Mouse (Mus musculus): ENCODE measurements around the gene Rab43.

Gene Rab43

GRCm38 (mm10) chr6:87809651-87810161, 2.3 kb downstream of the Rab43 start:
- DNase-seq (ENCODE audit: low read depth in 2 of 2, low spot score in 2 of 2): no peak

GRCm38 (mm10) chr6:87809144-87809543, 2.8 kb downstream of the Rab43 start:
- DNase-seq (ENCODE audit: low read depth in 2 of 2, low spot score in 2 of 2): no peak

GRCm38 (mm10) chr6:87808521-87808920, 3.4 kb downstream of the Rab43 start:
- DNase-seq (ENCODE audit: low read depth in 2 of 2, low spot score in 2 of 2): no peak

GRCm38 (mm10) chr6:87807735-87808440, 4.1 kb downstream of the Rab43 start:
- no peak for DNase-seq (ENCODE audit: low read depth in 2 of 2, low spot score in 2 of 2)

- no peak for DNase-seq (ENCODE audit: low read depth in 2 of 2, low spot score in 2 of 2)
These were observed 5.1 kb downstream of the Rab43 start for GRCm38 (mm10) chr6:87806857-87807256.

- DNase-seq (ENCODE audit: low read depth in 2 of 2, low spot score in 2 of 2): no peak
These were observed 5.9 kb downstream of the Rab43 start for GRCm38 (mm10) chr6:87806028-87806427.

GRCm38 (mm10) chr6:87805448-87805847, 6.5 kb downstream of the Rab43 start:
- no peak for DNase-seq (ENCODE audit: low read depth in 2 of 2, low spot score in 2 of 2)

GRCm38 (mm10) chr6:87804886-87805285, 7.1 kb downstream of the Rab43 start:
- DNase-seq (ENCODE audit: low read depth in 2 of 2, low spot score in 2 of 2): no peak

- DNase-seq (ENCODE audit: low read depth in 2 of 2, low spot score in 2 of 2): no peak
These were observed 7.9 kb downstream of the Rab43 start for GRCm38 (mm10) chr6:87804036-87804435.

GRCm38 (mm10) chr6:87802462-87802861, 9.5 kb downstream of the Rab43 start:
- DNase-seq (ENCODE audit: low read depth in 2 of 2, low spot score in 2 of 2): no peak

GRCm38 (mm10) chr6:87799576-87799975, 12.4 kb downstream of the Rab43 start:
- no peak for DNase-seq (ENCODE audit: low read depth in 2 of 2, low spot score in 2 of 2)

- no peak for DNase-seq (ENCODE audit: low read depth in 2 of 2, low spot score in 2 of 2)
These were observed 14.6 kb downstream of the Rab43 start for GRCm38 (mm10) chr6:87797321-87797720.

- no peak for DNase-seq (ENCODE audit: low read depth in 2 of 2, low spot score in 2 of 2)
These were observed 15.6 kb downstream of the Rab43 start for GRCm38 (mm10) chr6:87796251-87796880.

GRCm38 (mm10) chr6:87795385-87796150, 16.4 kb downstream of the Rab43 start:
- no peak for DNase-seq (ENCODE audit: low read depth in 2 of 2, low spot score in 2 of 2)

- DNase-seq (ENCODE audit: low read depth in 2 of 2, low spot score in 2 of 2): no peak
These were observed 18.0 kb downstream of the Rab43 start for GRCm38 (mm10) chr6:87793821-87794510.

GRCm38 (mm10) chr6:87791826-87792225, 20.1 kb downstream of the Rab43 start:
- DNase-seq (ENCODE audit: low read depth in 2 of 2, low spot score in 2 of 2): no peak

GRCm38 (mm10) chr6:87790779-87791480, 21.0 kb downstream of the Rab43 start:
- DNase-seq (ENCODE audit: low read depth in 2 of 2, low spot score in 2 of 2): no peak

GRCm38 (mm10) chr6:87789791-87790190, 22.2 kb downstream of the Rab43 start:
- DNase-seq (ENCODE audit: low read depth in 2 of 2, low spot score in 2 of 2): no peak

GRCm38 (mm10) chr6:87788896-87789587, 22.9 kb downstream of the Rab43 start:
- DNase-seq (ENCODE audit: low read depth in 2 of 2, low spot score in 2 of 2): no peak

- DNase-seq (ENCODE audit: low read depth in 2 of 2, low spot score in 2 of 2): no peak
These were observed 23.6 kb downstream of the Rab43 start for GRCm38 (mm10) chr6:87788266-87788895.

Data from CD8-positive naive resting alpha-beta T cell, adult 2 months (primary cell).